Mouse (Mus musculus): ENCODE results near the gene Ripply2. TPM values are rescaled to one million over a fixed set of nuclear protein-coding genes. Genes with fewer than 3 reads are reported as not detected.
A peak's percentile ranks its signal among the peaks of the same experiment; 100 is the strongest.

Gene Ripply2
- polyA plus RNA-seq, 1 experiment from 2014 or later, result 7.2 TPM

GRCm38 (mm10) chr9:86980942-86981341 is 34.4 kb upstream of the Ripply2 start:
- Histone ChIP-seq H3K4me2 (ENCODE audit: low read length) (no peak overlapping the region), H3K27me3 (ENCODE audit: insufficient read depth, low read length) (no peaks in the 10 kb centered on the region), H3K36me3 (ENCODE audit: insufficient read depth, low read length) (no peaks in the 10 kb centered on the region), H3K4me1 (replicated peaks; ENCODE audit: insufficient read depth, low read length) (no peaks in the 10 kb centered on the region), H3K9ac (ENCODE audit: low read depth, low read length) (no peak overlapping the region), H3K9me3 (replicated peaks; ENCODE audit: low read length) (no peaks in the 10 kb centered on the region), H3K27ac (no peak overlapping the region), H3K4me3 (replicated peaks; ENCODE audit: low read depth, low read length) (no peak overlapping the region)
- DNase-seq (ENCODE audit: low spot score) (no peak), ATAC-seq (replicated peaks; ENCODE audit: low FRiP score, low read depth) (no peak)
- TF ChIP-seq CTCF (IDR thresholded peaks at IDR 0.05; ENCODE audit: low read depth), result no peak
- 56% methylated on average over 2 of the region's 2 CpGs for WGBS

GRCm38 (mm10) chr9:86981551-86981950 is 33.8 kb upstream of the Ripply2 start:
- Histone ChIP-seq H3K27ac (no peak overlapping the region), H3K27me3 (ENCODE audit: insufficient read depth, low read length) (no peaks in the 10 kb centered on the region), H3K4me1 (replicated peaks; ENCODE audit: insufficient read depth, low read length) (no peaks in the 10 kb centered on the region), H3K9me3 (replicated peaks; ENCODE audit: low read length) (no peaks in the 10 kb centered on the region), H3K4me2 (ENCODE audit: low read length) (no peak overlapping the region), H3K4me3 (replicated peaks; ENCODE audit: low read depth, low read length) (no peak overlapping the region), H3K36me3 (ENCODE audit: insufficient read depth, low read length) (no peaks in the 10 kb centered on the region), H3K9ac (ENCODE audit: low read depth, low read length) (no peak overlapping the region)
- no peak for ATAC-seq (replicated peaks; ENCODE audit: low FRiP score, low read depth)
- 33% methylated on average over 10 of the region's 10 CpGs for WGBS
- DNase-seq (ENCODE audit: low spot score), result no peak
- no peak for TF ChIP-seq CTCF (IDR thresholded peaks at IDR 0.05; ENCODE audit: low read depth)

- no peak overlapping the region for H3K4me2 ChIP-seq (ENCODE audit: low read length)
- no peaks in the 10 kb centered on the region for H3K9me3 ChIP-seq (replicated peaks; ENCODE audit: low read length)
- no peaks in the 10 kb centered on the region for H3K36me3 ChIP-seq (ENCODE audit: insufficient read depth, low read length)
- no peak overlapping the region for H3K9ac ChIP-seq (ENCODE audit: low read depth, low read length)
- WGBS, result 20% methylated on average over 3 of the region's 3 CpGs
- no peak overlapping the region for H3K4me3 ChIP-seq (replicated peaks; ENCODE audit: low read depth, low read length)
- no peak for TF ChIP-seq CTCF (IDR thresholded peaks at IDR 0.05; ENCODE audit: low read depth)
- ATAC-seq (replicated peaks; ENCODE audit: low FRiP score, low read depth), result peak; percentile 64
- H3K27me3 ChIP-seq (ENCODE audit: insufficient read depth, low read length), result no peaks in the 10 kb centered on the region
- no peaks in the 10 kb centered on the region for H3K4me1 ChIP-seq (replicated peaks; ENCODE audit: insufficient read depth, low read length)
- DNase-seq (ENCODE audit: low spot score), result peak; percentile 88
- H3K27ac ChIP-seq, result no peak overlapping the region
Observed at GRCm38 (mm10) chr9:86984583-86984982, 30.8 kb upstream of the Ripply2 start.

- TF ChIP-seq CTCF (IDR thresholded peaks at IDR 0.05; ENCODE audit: low read depth), result no peak
- Histone ChIP-seq H3K9ac (ENCODE audit: low read depth, low read length) (no peak overlapping the region), H3K4me2 (ENCODE audit: low read length) (no peak overlapping the region), H3K27ac (no peak overlapping the region), H3K9me3 (replicated peaks; ENCODE audit: low read length) (no peaks in the 10 kb centered on the region), H3K36me3 (ENCODE audit: insufficient read depth, low read length) (no peaks in the 10 kb centered on the region), H3K4me1 (replicated peaks; ENCODE audit: insufficient read depth, low read length) (no peaks in the 10 kb centered on the region), H3K4me3 (replicated peaks; ENCODE audit: low read depth, low read length) (no peak overlapping the region), H3K27me3 (ENCODE audit: insufficient read depth, low read length) (no peaks in the 10 kb centered on the region)
- ATAC-seq (replicated peaks; ENCODE audit: low FRiP score, low read depth) (peak; percentile 46), DNase-seq (ENCODE audit: low spot score) (peak; percentile 61)
- 30% methylated on average over 6 of the region's 6 CpGs for WGBS
Observed at GRCm38 (mm10) chr9:86985105-86985504, 30.2 kb upstream of the Ripply2 start.

- Histone ChIP-seq H3K27ac (no peak overlapping the region), H3K4me3 (replicated peaks; ENCODE audit: low read depth, low read length) (no peak overlapping the region), H3K9ac (ENCODE audit: low read depth, low read length) (no peak overlapping the region), H3K4me1 (replicated peaks; ENCODE audit: insufficient read depth, low read length) (no peaks in the 10 kb centered on the region), H3K4me2 (ENCODE audit: low read length) (no peak overlapping the region), H3K9me3 (replicated peaks; ENCODE audit: low read length) (no peaks in the 10 kb centered on the region), H3K27me3 (ENCODE audit: insufficient read depth, low read length) (no peaks in the 10 kb centered on the region), H3K36me3 (ENCODE audit: insufficient read depth, low read length) (no peaks in the 10 kb centered on the region)
- 18% methylated on average over 7 of the region's 7 CpGs for WGBS
- peak; percentile 86 for DNase-seq (ENCODE audit: low spot score)
- ATAC-seq (replicated peaks; ENCODE audit: low FRiP score, low read depth), result peak; percentile 65
- no peak for TF ChIP-seq CTCF (IDR thresholded peaks at IDR 0.05; ENCODE audit: low read depth)
Observed at GRCm38 (mm10) chr9:86986703-86987296, 28.5 kb upstream of the Ripply2 start.

- H3K4me2 ChIP-seq (ENCODE audit: low read length), result no peak overlapping the region
- no peak overlapping the region for H3K27ac ChIP-seq
- no peak overlapping the region for H3K4me3 ChIP-seq (replicated peaks; ENCODE audit: low read depth, low read length)
- no peaks in the 10 kb centered on the region for H3K36me3 ChIP-seq (ENCODE audit: insufficient read depth, low read length)
- DNase-seq (ENCODE audit: low spot score), result no peak
- no peaks in the 10 kb centered on the region for H3K4me1 ChIP-seq (replicated peaks; ENCODE audit: insufficient read depth, low read length)
- H3K9me3 ChIP-seq (replicated peaks; ENCODE audit: low read length), result no peaks in the 10 kb centered on the region
- no peaks in the 10 kb centered on the region for H3K27me3 ChIP-seq (ENCODE audit: insufficient read depth, low read length)
- no peak for TF ChIP-seq CTCF (IDR thresholded peaks at IDR 0.05; ENCODE audit: low read depth)
- ATAC-seq (replicated peaks; ENCODE audit: low FRiP score, low read depth), result no peak
- no peak overlapping the region for H3K9ac ChIP-seq (ENCODE audit: low read depth, low read length)
Observed at GRCm38 (mm10) chr9:86989822-86990221, 25.5 kb upstream of the Ripply2 start.

GRCm38 (mm10) chr9:86991758-86992157 is 23.6 kb upstream of the Ripply2 start:
- no peak for DNase-seq (ENCODE audit: low spot score)
- no peaks in the 10 kb centered on the region for H3K4me1 ChIP-seq (replicated peaks; ENCODE audit: insufficient read depth, low read length)

More at GRCm38 (mm10) chr9:86991758-86992157, 23.6 kb upstream of the Ripply2 start:
- 72% methylated on average over 8 of the region's 8 CpGs for WGBS
- H3K27me3 ChIP-seq (ENCODE audit: insufficient read depth, low read length), result no peaks in the 10 kb centered on the region
- ATAC-seq (replicated peaks; ENCODE audit: low FRiP score, low read depth), result no peak
- no peaks in the 10 kb centered on the region for H3K36me3 ChIP-seq (ENCODE audit: insufficient read depth, low read length)
- H3K4me3 ChIP-seq (replicated peaks; ENCODE audit: low read depth, low read length), result no peak overlapping the region
- TF ChIP-seq CTCF (IDR thresholded peaks at IDR 0.05; ENCODE audit: low read depth), result no peak
- no peaks in the 10 kb centered on the region for H3K9me3 ChIP-seq (replicated peaks; ENCODE audit: low read length)
- no peak overlapping the region for H3K4me2 ChIP-seq (ENCODE audit: low read length)
- H3K27ac ChIP-seq, result no peak overlapping the region
- no peak overlapping the region for H3K9ac ChIP-seq (ENCODE audit: low read depth, low read length)

All from kidney, postnatal 0 days (tissue).